Mouse (Mus musculus) heart, embryonic 10.5 days (tissue): ENCODE measurements around the gene Magi1. TPM values are rescaled to one million over a fixed set of nuclear protein-coding genes. Genes with fewer than 3 reads are reported as not detected.

ENCODE experiments used
- DNase-seq: peaks from one replicate; pipeline ENCODE4 v3.0.0-alpha.2; 2017; ENCODE audit warnings: low spot score
- H3K27ac ChIP-seq: fragments of 300-500 bp; sonication (generic); 2 replicates; pipeline ENCODE4 v1.5.1; 2016; ENCODE audit warnings: mild to moderate bottlenecking
- H3K27me3 ChIP-seq: fragments of 300-500 bp; sonication (generic); 2 replicates; pipeline ENCODE4 v1.6.1; 2016; ENCODE audit warnings: mild to moderate bottlenecking; ENCODE audit not compliant: poor library complexity, insufficient read depth, severe bottlenecking
- H3K36me3 ChIP-seq: fragments of 300-500 bp; sonication (generic); 2 replicates; pipeline ENCODE4 v1.6.1; 2016; ENCODE audit warnings: mild to moderate bottlenecking, moderate library complexity
- H3K4me1 ChIP-seq: fragments of 300-500 bp; sonication (generic); 2 replicates; pipeline ENCODE4 v1.6.1; 2016; ENCODE audit warnings: mild to moderate bottlenecking
- H3K4me3 ChIP-seq: fragments of 300-500 bp; sonication (generic); 2 replicates; pipeline ENCODE4 v1.5.1; 2016; ENCODE audit warnings: mild to moderate bottlenecking, moderate library complexity
- H3K9me3 ChIP-seq: fragments of 300-500 bp; sonication (generic); 2 replicates; pipeline ENCODE4 v1.6.1; 2016; ENCODE audit warnings: mild to moderate bottlenecking, moderate library complexity
- WGBS: fragments of 180-500 bp; shearing (Covaris S2); methylation state at CpG from one replicate; pipeline ENCODE4 v1.1.7; 2016; 5-methylcytosine and 5-hydroxymethylcytosine counted together
- polyA plus RNA-seq: library from polyadenylated mRNA; unstranded; fragments of >200 nt; fragmentation: Nextera tagmentation; extraction: Ambion mirVana; gene quantifications from 2 replicates; pipeline ENCODE4 v1.2.1, GENCODE M21; 2016

The Magi1 gene
- polyA plus RNA-seq, 1 experiment from 2014 or later, result 10.5 TPM

- DNase-seq, result no peak
- Histone ChIP-seq H3K9me3 (no peaks in the 10 kb centered on the region), H3K4me3 (no peak overlapping the region), H3K27ac (no peak overlapping the region), H3K36me3 (no peaks in the 10 kb centered on the region), H3K4me1 (peaks cover 15% of the 10 kb centered on the region), H3K27me3 (no peaks in the 10 kb centered on the region)
- 59% methylated on average over 7 of the region's 7 CpGs for WGBS
These were observed 360.8 kb downstream of the Magi1 start for GRCm38 (mm10) chr6:93922931-93923330.

GRCm38 (mm10) chr6:93913226-93913861, 370.4 kb downstream of the Magi1 start:
- Histone ChIP-seq H3K36me3 (no peaks in the 10 kb centered on the region), H3K27ac (peak overlapping the region; percentile 81), H3K4me1 (peaks cover 36% of the 10 kb centered on the region), H3K27me3 (0 out of 2 replicates have a peak, but pooled peaks cover 6% of the 10 kb centered on the region), H3K4me3 (peak overlapping the region; percentile 56), H3K9me3 (no peaks in the 10 kb centered on the region)
- DNase-seq, result no peak
- 2% methylated on average over 22 of the region's 22 CpGs for WGBS

- peak overlapping the region; percentile 56 for H3K4me3 ChIP-seq
- H3K36me3 ChIP-seq, result no peaks in the 10 kb centered on the region
- WGBS, result 3% methylated on average over 20 of the region's 20 CpGs
- DNase-seq, result peak; percentile 82
- H3K4me1 ChIP-seq, result peaks cover 36% of the 10 kb centered on the region
- peak overlapping the region; percentile 81 for H3K27ac ChIP-seq
- 0 out of 2 replicates have a peak, but pooled peaks cover 6% of the 10 kb centered on the region for H3K27me3 ChIP-seq
- no peaks in the 10 kb centered on the region for H3K9me3 ChIP-seq
These were observed 371.0 kb downstream of the Magi1 start for GRCm38 (mm10) chr6:93912582-93913225.

- H3K27me3 ChIP-seq, result 0 out of 2 replicates have a peak, but pooled peaks cover 6% of the 10 kb centered on the region
- 33% methylated on average over 8 of the region's 8 CpGs for WGBS
- DNase-seq, result no peak
- H3K27ac ChIP-seq, result peak overlapping the region; percentile 81
- H3K4me1 ChIP-seq, result peaks cover 36% of the 10 kb centered on the region
- no peaks in the 10 kb centered on the region for H3K36me3 ChIP-seq
- H3K4me3 ChIP-seq, result peak overlapping the region; percentile 56
- H3K9me3 ChIP-seq, result no peaks in the 10 kb centered on the region
These were observed 371.6 kb downstream of the Magi1 start for GRCm38 (mm10) chr6:93912003-93912581.

- H3K27ac ChIP-seq, result no peak overlapping the region
- WGBS, result 51% methylated on average over 2 of the region's 2 CpGs
- H3K9me3 ChIP-seq, result no peaks in the 10 kb centered on the region
These were observed 372.3 kb downstream of the Magi1 start for GRCm38 (mm10) chr6:93911420-93911819.

DNA sequence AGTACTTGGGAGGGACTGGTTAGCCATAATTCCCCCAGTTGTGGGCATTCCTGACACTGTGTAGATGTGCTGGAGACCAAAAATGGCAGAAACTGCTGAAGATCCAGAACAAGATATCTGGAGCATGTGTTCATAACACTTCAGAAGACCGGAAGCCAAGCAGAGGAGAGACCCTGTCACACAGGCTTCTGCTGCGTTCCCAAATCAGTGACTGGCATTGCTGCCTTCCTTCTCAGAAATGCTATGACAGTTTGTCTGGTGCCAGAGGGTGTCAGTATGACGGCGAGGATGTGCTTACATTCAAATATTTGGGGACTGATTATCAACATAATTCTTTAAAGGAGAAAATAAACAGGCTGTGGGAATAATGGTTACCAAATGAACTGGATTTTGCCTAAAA, 373.7 kb downstream of the Magi1 start:
- Histone ChIP-seq H3K36me3 (no peaks in the 10 kb centered on the region), H3K27me3 (0 out of 2 replicates have a peak, but pooled peaks cover 6% of the 10 kb centered on the region), H3K4me1 (peaks cover 38% of the 10 kb centered on the region), H3K27ac (no peak overlapping the region), H3K4me3 (no peak overlapping the region), H3K9me3 (no peaks in the 10 kb centered on the region)
- WGBS, result 86% methylated on average over 4 of the region's 4 CpGs
- no peak for DNase-seq

More at GRCm38 (mm10) chr6:93911420-93911819, 372.3 kb downstream of the Magi1 start:
- H3K27me3 ChIP-seq, result 0 out of 2 replicates have a peak, but pooled peaks cover 6% of the 10 kb centered on the region
- peaks cover 36% of the 10 kb centered on the region for H3K4me1 ChIP-seq
- no peak for DNase-seq
- no peaks in the 10 kb centered on the region for H3K36me3 ChIP-seq
- H3K4me3 ChIP-seq, result no peak overlapping the region; the same call in 1 of the 2 replicates

DNA sequence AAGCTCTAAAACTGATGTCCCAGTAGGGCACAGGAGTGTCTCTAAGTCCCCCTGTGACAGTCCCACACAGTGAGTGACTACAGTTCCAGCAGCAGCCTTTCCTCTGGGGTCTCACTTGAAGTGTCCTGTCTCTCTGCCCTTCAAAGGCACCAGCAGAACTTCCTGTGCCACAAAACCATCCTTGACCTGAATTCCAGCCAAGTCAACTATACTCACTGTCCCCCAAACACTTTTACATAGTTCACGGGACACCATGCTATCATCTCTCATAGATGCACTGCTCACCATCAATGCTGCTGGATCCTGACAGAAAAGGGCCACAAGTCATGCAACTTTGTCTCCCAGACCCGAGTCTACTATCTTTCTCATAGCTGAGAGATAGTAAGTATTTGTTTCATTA, 378.7 kb downstream of the Magi1 start:
- no peaks in the 10 kb centered on the region for H3K9me3 ChIP-seq
- H3K27me3 ChIP-seq, result no peaks in the 10 kb centered on the region
- whole genome bisulfite sequencing, result 76% methylated on average over 2 of the region's 2 CpGs
- H3K4me3 ChIP-seq, result no peak overlapping the region
- H3K4me1 ChIP-seq, result peaks cover 8% of the 10 kb centered on the region; the same call in 1 of the 2 replicates
- no peaks in the 10 kb centered on the region for H3K36me3 ChIP-seq
- H3K27ac ChIP-seq, result no peak overlapping the region
- no peak for DNase-seq

GRCm38 (mm10) chr6:93902239-93902638, 381.5 kb downstream of the Magi1 start:
- no peaks in the 10 kb centered on the region for H3K27me3 ChIP-seq
- H3K4me3 ChIP-seq, result no peak overlapping the region
- no peaks in the 10 kb centered on the region for H3K36me3 ChIP-seq
- H3K27ac ChIP-seq, result no peak overlapping the region
- H3K4me1 ChIP-seq, result peaks cover 8% of the 10 kb centered on the region; the same call in 1 of the 2 replicates
- H3K9me3 ChIP-seq, result no peaks in the 10 kb centered on the region
- 78% methylated on average over 2 of the region's 2 CpGs for whole genome bisulfite sequencing
- no peak for DNase-seq

- no peak overlapping the region for H3K27ac ChIP-seq
- peaks cover 8% of the 10 kb centered on the region; the same call in 1 of the 2 replicates for H3K4me1 ChIP-seq
- no peaks in the 10 kb centered on the region for H3K36me3 ChIP-seq
- WGBS, result 89% methylated on average over 2 of the region's 2 CpGs
- no peaks in the 10 kb centered on the region for H3K9me3 ChIP-seq
- no peak overlapping the region for H3K4me3 ChIP-seq
- no peak for DNase-seq
- H3K27me3 ChIP-seq, result no peaks in the 10 kb centered on the region
These were observed 382.3 kb downstream of the Magi1 start for GRCm38 (mm10) chr6:93901408-93901807.

- no peak overlapping the region for H3K27ac ChIP-seq
These were observed 386.2 kb downstream of the Magi1 start for GRCm38 (mm10) chr6:93897512-93897911.

GRCm38 (mm10) chr6:93895721-93896120, 388.0 kb downstream of the Magi1 start:
- Histone ChIP-seq H3K4me3 (no peak overlapping the region), H3K9me3 (no peaks in the 10 kb centered on the region), H3K36me3 (no peaks in the 10 kb centered on the region), H3K4me1 (no peaks in the 10 kb centered on the region), H3K27me3 (no peaks in the 10 kb centered on the region), H3K27ac (no peak overlapping the region)
- 83% methylated on average over 2 of the region's 2 CpGs for WGBS
- no peak for DNase-seq

More at GRCm38 (mm10) chr6:93897512-93897911, 386.2 kb downstream of the Magi1 start:
- no peaks in the 10 kb centered on the region for H3K36me3 ChIP-seq
- no peak for DNase-seq
- H3K27me3 ChIP-seq, result no peaks in the 10 kb centered on the region
- no peak overlapping the region for H3K4me3 ChIP-seq
- H3K4me1 ChIP-seq, result peaks cover under 1% of the 10 kb centered on the region; the same call in 1 of the 2 replicates
- WGBS, result 84% methylated on average over 2 of the region's 2 CpGs
- H3K9me3 ChIP-seq, result no peaks in the 10 kb centered on the region

DNA sequence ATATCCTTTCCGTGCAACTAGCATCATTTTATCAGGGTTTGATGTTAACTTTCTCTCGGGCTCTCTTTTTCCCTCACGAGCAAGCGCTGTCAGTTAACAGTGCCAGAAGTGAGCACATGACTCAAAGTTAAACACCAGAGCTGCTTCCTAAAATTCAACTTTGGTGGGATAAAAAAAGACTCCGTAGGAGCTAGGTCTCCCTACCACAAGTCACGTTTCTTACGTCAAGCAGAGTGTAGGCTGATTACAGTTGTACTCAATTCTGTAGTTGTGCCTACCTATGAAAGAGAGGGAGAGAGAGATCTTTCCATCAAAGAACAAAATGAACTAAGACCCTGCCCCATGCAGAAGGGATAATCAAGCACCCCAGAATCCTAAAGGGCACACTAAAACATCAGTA, 389.8 kb downstream of the Magi1 start:
- H3K36me3 ChIP-seq, result no peaks in the 10 kb centered on the region
- DNase-seq, result no peak
- H3K27me3 ChIP-seq, result no peaks in the 10 kb centered on the region
- no peaks in the 10 kb centered on the region for H3K9me3 ChIP-seq
- 62% methylated on average over 7 of the region's 7 CpGs for WGBS
- no peak overlapping the region for H3K4me3 ChIP-seq
- no peaks in the 10 kb centered on the region for H3K4me1 ChIP-seq
- no peak overlapping the region for H3K27ac ChIP-seq

DNA sequence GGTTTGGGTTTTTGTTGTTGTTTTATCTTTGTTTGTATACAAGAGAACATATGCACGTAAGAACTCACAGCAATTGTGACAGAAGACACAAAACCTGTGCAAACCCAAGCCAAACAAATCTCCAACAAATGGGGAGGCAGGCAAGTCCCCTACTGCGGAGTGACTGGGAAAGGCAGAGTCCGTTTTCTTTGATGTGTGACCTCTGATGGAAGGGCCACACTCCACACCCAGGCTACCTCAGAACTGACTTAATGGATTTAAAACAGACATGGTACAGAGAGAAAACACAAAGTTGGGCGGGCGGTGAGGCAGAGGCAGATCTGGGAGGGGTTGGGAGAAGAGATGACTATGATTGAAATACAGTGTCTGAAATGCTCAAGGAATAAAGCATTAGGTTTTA, 390.8 kb downstream of the Magi1 start:
- Histone ChIP-seq H3K27ac (no peak overlapping the region), H3K9me3 (no peaks in the 10 kb centered on the region), H3K4me3 (no peak overlapping the region), H3K36me3 (no peaks in the 10 kb centered on the region), H3K4me1 (no peaks in the 10 kb centered on the region), H3K27me3 (no peaks in the 10 kb centered on the region)
- no peak for DNase-seq
- WGBS, result 39% methylated on average over 5 of the region's 5 CpGs
